Mouse (Mus musculus) heart, adult 8-10 months (tissue): Measurements from ENCODE around the gene Eif2s3x. TPM values are rescaled to one million over a fixed set of nuclear protein-coding genes. Genes with fewer than 3 reads are reported as not detected.
A peak's percentile ranks its signal among the peaks of the same experiment; 100 is the strongest.

Experiments
- DNase-seq: peaks from one replicate; pipeline ENCODE4 v3.0.0; 2022; ENCODE audit warnings: low spot score
- total RNA-seq, 4 experiments: library from RNA; stranded (reverse); gene quantifications; 2 replicates each; pipeline ENCODE4 v1.2.4; 2022

Eif2s3x gene
- 100 to 1,000 TPM in 3 of 4 experiments, 10 to 100 TPM in 1; 95.2 to 166 (median 124) TPM for total RNA-seq

GRCm38 (mm10) chrX:94212597-94213321 is at the start of gene Eif2s3x:
TSS of gene Eif2s3x (minus strand) at chrX:94212862.
- peak; percentile 85 for DNase-seq

DNA sequence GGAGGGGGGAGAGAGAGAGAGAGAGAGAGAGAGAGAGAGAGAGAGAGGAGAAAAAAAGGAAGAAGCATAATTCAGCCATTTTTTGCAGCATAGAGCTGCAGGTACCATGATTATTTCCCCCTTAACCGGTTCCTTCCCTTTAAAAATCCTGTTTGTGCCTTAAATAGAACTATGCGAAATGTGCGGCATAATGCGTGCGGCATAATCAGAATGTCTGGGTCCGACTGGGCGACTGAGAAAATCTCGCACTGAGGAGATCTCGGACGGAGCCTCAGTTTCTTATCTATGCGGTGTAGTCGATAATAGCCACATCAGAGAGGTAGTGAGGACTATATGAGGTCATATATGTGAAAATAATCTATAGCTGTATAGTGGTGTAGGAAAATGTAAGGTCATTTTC is 22.9 kb upstream of the Eif2s3x start:
- DNase-seq, result no peak

DNA sequence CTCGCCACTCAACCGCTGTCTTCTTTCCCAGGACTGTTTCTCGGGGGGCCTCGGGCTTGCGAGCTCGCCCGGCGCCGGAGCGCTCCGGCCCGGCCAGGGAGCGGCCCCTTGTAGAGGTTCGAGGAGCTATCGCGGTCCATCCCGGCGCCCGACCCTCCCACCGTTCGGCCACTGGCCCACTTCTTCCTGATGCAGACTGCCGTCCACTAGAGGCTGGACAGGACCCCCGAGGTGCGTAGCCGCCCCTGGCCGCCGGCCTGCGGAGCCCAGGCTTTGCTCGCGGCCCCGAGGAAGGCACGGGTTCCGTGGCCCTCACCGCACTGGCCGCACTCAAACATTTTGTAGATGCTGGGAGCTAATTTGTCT is 22.5 kb upstream of the Eif2s3x start:
- DNase-seq, result no peak

DNA sequence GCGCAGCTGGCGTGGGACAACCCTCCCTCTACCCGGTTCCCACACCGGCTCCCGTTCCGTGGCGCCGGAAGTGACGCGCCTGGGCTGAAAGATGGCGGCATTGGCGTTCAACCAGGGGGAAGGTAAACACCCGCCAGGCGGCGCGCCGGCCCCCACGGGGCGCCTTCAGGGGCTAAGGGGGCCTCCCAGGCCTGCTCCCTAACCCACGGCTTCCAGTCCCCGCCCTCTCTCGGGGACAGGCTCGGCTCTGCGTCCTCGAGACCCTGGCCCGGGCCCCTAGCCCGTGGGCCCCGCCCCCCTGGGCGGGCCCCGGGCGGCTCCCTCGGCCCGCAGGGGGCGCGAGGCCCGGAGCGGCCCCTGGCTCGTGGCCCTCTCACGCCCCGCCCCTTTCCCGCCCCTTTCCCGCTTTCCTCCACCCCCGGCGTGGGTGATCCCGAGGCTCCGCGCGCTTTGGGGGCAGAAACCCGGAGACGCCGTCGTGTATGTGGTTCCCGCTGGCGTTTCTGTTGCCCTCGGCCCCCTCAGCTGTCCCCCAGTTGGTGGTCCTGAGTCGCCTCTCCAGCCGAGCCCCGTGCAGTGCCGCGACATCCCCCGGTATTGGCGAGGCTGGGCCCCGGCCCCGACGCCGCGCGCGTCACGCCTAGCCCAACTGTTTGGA is 22.0 kb upstream of the Eif2s3x start, which contains the start of gene Klhl15:
Klhl15 (plus strand) TSS at position 68 of the 658 bp plus-strand sequence.
- DNase-seq, result peak; percentile 77

DNA sequence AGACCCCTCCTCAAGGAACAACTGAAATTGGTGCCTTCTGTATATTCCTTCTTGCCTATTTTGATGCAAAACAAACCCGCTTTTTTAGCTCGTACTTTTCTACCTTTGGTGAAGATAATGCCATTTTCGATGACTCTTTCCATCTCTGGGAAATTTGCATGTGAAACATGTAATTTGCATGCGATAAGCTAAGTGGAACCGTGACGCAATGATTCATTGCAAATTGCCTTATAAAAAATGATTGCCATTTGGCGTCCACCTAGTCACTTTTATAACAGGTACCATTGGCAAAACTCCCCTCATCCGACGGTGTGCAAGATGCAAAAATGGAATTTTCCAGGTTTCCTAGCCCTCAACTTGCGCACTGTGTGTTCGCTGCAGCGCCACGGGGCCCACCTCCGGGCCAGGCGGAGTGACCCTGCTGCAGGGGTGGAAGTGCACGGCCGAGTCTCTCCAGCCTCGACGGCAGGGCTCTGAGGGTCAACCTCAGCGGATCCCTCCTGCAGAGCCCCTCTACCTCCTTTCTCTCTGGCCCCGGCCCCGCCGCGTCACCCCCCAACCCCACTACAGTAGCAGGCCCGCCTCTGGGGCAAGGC is 21.4 kb upstream of the Eif2s3x start:
- DNase-seq, result no peak

DNA sequence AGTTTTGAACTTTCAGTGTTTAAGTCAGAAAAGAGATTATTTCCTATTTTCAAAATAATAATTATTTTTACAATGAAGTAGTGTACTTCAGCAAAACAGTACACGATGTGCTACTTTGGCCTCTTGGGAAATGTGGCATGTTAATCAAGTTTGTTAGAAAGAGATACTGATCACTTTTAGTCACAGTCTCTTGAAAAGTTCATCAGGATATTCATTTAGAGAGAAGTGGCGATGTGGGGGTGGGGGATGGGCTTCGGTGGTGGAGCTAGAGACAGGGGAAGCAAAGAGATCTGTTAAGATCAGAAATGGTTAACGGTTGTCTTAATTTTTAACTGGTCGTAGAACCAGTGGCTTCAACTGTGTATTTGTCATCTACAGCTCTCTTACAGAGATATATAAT is 20.8 kb upstream of the Eif2s3x start:
- no peak for DNase-seq

- no peak for DNase-seq
Observed at GRCm38 (mm10) chrX:94213384-94213783, 722 bp upstream of the Eif2s3x start.

GRCm38 (mm10) chrX:94212264-94212596 is 432 bp downstream of the Eif2s3x start:
- DNase-seq, result no peak

DNA sequence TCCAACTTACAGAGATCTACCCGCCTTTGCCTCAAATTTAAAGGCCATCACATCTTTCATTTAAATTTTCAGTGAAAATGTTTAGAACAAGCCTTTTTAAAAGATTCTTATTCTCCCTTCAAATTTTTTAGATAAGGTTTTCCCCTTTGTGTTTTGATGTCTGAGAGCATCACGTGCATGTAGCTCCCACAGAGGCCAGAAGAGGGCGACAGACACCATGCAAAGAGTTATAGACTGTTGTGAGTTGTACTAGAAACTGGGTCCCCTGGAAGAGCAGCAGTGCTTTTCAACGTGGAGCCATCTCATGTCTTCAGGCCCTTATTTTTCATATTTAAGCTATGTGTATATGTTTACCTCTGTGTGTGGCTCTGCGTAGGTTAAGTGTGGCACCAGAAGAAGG is 14.9 kb downstream of the Eif2s3x start:
- no peak for DNase-seq

DNA sequence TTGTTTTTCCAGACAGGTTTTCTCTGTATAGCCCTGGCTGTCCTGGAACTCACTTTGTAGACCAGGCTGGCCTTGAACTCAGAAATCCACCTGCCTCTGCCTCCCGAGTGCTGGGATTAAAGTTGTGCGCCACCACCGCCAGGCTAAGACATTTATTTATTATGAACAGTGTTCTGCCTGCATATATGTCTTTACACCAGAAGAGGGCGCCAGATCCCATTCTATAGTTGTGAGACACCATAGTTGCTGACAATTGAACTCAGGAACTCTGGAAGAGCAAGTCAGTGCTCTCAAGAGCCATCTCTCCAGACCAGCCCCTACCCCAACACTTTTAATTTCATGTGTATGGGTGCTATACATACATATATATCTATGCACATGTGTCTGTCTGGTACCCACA is 18.8 kb downstream of the Eif2s3x start:
- peak; percentile 11 for DNase-seq

- no peak for DNase-seq
Observed at GRCm38 (mm10) chrX:94185156-94185555, 27.5 kb downstream of the Eif2s3x start.

- no peak for DNase-seq
Observed at GRCm38 (mm10) chrX:94183814-94184213, 28.8 kb downstream of the Eif2s3x start.

- DNase-seq, result peak; percentile 89
Observed at GRCm38 (mm10) chrX:94177715-94178340, 34.8 kb downstream of the Eif2s3x start.

- DNase-seq, result no peak
Observed at GRCm38 (mm10) chrX:94169348-94169747, 43.3 kb downstream of the Eif2s3x start.

GRCm38 (mm10) chrX:94152251-94152830 is 60.3 kb downstream of the Eif2s3x start:
- DNase-seq, result no peak

GRCm38 (mm10) chrX:94150471-94150870 is 62.2 kb downstream of the Eif2s3x start:
- DNase-seq, result no peak

GRCm38 (mm10) chrX:94142004-94142771 is 70.5 kb downstream of the Eif2s3x start:
- DNase-seq, result no peak

DNA sequence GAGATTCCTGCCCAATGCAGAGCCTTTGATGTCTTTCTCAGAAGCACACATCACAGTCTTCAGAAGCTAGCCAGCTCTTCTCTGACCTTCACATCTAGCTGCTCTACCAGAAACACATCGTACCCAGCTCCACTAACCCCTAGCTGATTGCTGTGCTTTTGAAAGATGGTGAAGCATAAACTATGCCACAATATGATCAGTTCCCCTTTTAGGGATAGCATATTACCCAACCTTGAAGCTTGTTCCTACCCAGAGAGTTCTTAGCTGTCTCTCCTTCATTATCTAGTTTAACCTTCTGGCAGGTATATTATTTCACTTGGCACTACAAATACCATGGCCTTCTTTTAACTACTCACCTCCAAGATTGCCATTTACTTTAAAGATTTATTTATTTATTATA is 72.6 kb downstream of the Eif2s3x start:
- no peak for DNase-seq
